Mouse (Mus musculus) liver, embryonic 11.5 days (tissue): ENCODE measurements at regions not wholly inside any gene's neighbourhood (a gene's known extent, or its start where the extent isn't known, plus 50 kb on each side); places are given as distances from the start of the nearest gene placed in this dataset.
"Not testable (repeated sequence)": the region's sequence is repeated elsewhere in the genome, so short reads cannot be mapped to it uniquely, and the experiment has no call there.

ENCODE experiments used
- ATAC-seq: fragments of 200-750 bp; cut with Nextera tagmentation; replicated peaks from 2 replicates; pipeline ENCODE4 v1.8.0; 2017; ENCODE audit warnings: moderate number of reproducible peaks, mild to moderate bottlenecking, moderate TSS enrichment, moderate library complexity; ENCODE audit not compliant: low FRiP score
- DNase-seq: peaks from one replicate; pipeline ENCODE4 v3.0.0-alpha.2; 2017; ENCODE audit warnings: low spot score
- H3K27ac ChIP-seq: fragments of 300-500 bp; sonication (generic); 2 replicates; pipeline ENCODE4 v1.5.1; 2014; ENCODE audit warnings: mild to moderate bottlenecking, low read depth, low read length, control low read depth
- H3K27me3 ChIP-seq: fragments of 300-500 bp; sonication (generic); replicated peaks from 2 replicates; pipeline ENCODE4 v1.6.1; 2014; ENCODE audit warnings: low read length, mixed read lengths; ENCODE audit not compliant: control insufficient read depth, insufficient read depth
- H3K36me3 ChIP-seq: fragments of 300-500 bp; sonication (generic); 2 replicates; pipeline ENCODE4 v1.6.1; 2014; ENCODE audit warnings: mild to moderate bottlenecking, low read length, moderate library complexity, mixed read lengths; ENCODE audit not compliant: control insufficient read depth, insufficient read depth
- H3K4me1 ChIP-seq: fragments of 300-500 bp; sonication (generic); replicated peaks from 2 replicates; pipeline ENCODE4 v1.6.1; 2014; ENCODE audit warnings: low read length, mixed read lengths; ENCODE audit not compliant: control insufficient read depth, insufficient read depth
- H3K4me2 ChIP-seq: fragments of 300-500 bp; sonication (generic); 2 replicates; pipeline ENCODE4 v1.6.1; 2014; ENCODE audit warnings: mild to moderate bottlenecking, control low read depth, moderate library complexity
- H3K4me3 ChIP-seq: fragments of 300-500 bp; sonication (generic); 2 replicates; pipeline ENCODE4 v1.5.1; 2014; ENCODE audit warnings: low read depth, low read length, control low read depth
- H3K9ac ChIP-seq: fragments of 300-500 bp; sonication (generic); 2 replicates; pipeline ENCODE4 v1.6.1; 2014; ENCODE audit warnings: low read depth, low read length, control low read depth
- H3K9me3 ChIP-seq: fragments of 300-500 bp; sonication (generic); 2 replicates; pipeline ENCODE4 v1.6.1; 2016; ENCODE audit warnings: low read length, inconsistent platforms, mixed read lengths; ENCODE audit not compliant: control insufficient read depth
- WGBS: fragments of 180-500 bp; shearing (Covaris S2); extraction: QIAGEN DNeasy Blood & Tissue Kit; methylation state at CpG from one replicate; pipeline ENCODE4 v1.1.7; 2014; 5-methylcytosine and 5-hydroxymethylcytosine counted together

DNA sequence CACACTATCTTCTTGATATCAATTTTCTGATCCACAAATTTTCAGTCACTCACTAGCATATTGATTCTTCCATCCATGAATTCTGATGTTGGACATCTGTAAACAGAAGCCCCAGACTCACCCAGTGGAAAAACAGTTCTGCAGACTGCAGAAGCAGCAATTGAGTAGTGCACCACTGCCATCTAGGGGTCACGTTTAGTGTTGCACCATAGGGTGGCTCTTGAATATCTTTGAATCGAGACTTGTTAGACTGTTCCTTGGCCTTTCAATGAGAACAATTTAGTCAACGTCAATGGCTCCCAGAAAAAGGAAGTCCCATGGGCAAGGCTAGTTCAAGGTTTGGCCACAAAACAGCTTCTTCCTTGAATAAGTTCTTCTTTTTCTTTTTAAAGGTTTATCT is 828.1 kb downstream of the Gm10330 start:
- not testable (repeated sequence) for H3K36me3 ChIP-seq, H3K27me3 ChIP-seq, H3K4me2 ChIP-seq, H3K27ac ChIP-seq, DNase-seq, ATAC-seq, H3K4me1 ChIP-seq, H3K9ac ChIP-seq, H3K4me3 ChIP-seq, H3K9me3 ChIP-seq
- WGBS, result 35% methylated on average over 3 of the region's 3 CpGs

DNA sequence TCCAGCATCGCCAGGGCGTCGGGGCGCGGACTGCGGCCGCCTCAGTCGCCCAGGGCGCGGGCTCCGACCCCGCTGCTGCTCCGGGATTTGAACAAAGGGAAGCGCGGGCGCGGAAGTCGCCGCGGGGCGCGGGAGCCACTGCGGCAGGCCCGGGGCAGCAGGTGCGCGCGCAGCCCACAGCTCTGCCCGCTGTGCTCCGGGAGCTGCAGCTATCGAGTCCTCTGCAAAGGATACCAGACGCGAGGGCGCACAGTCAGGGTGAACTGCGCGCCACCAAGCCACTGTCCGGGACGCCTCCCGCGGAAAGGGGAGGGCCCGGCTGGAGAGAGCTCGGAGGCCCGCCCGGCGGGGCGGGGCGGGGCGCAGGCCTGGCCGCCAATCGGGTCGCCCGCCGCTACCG is 873.9 kb downstream of the Gm10330 start:
- Histone ChIP-seq H3K4me3 (peak overlapping the region; percentile 54), H3K4me2 (peak overlapping the region; percentile 64), H3K27ac (peak overlapping the region; percentile 25; the same call in 1 of the 2 replicates), H3K9ac (peak overlapping the region; percentile 53)
- not testable (repeated sequence) for H3K27me3 ChIP-seq, H3K9me3 ChIP-seq, H3K4me1 ChIP-seq, H3K36me3 ChIP-seq
- DNase-seq (peak; percentile 59), ATAC-seq (peak; percentile 65; the same call in 1 of the 2 replicates)
- under 1% methylated on average over 30 of the region's 53 CpGs for WGBS
